Mouse (Mus musculus): Measurements from ENCODE around the gene Rtp4.

DNA sequence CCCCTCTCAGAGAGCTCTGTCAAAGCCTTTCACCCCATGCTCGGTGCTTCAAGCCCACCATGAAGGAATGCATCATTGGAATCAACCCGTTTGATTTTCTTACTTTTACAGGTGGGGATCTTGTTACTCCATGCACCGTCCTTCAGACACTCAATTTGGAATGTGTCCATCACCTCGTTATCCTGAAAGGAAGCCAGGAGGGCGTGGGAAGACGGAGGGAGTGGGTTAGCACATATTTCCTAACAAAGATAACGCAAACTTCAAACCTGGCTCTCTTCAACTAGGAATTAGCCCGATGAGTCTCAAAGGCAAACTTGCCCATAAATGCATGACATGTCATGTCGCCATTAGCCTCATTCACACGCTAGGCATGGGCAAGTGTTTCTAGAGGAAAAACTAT, 36.8 kb upstream of the Rtp4 start:
- TF ChIP-seq CTCF (IDR thresholded peaks at IDR 0.05; ENCODE audit: low read depth) (no peak), EP300 (IDR thresholded peaks at IDR 0.05; ENCODE audit: low read depth) (no peak)

Measured in liver, embryonic 14.5 days (tissue).